Comparison of ENCODE assay signal across 8 mouse cellular contexts in the genomic region with DNA sequence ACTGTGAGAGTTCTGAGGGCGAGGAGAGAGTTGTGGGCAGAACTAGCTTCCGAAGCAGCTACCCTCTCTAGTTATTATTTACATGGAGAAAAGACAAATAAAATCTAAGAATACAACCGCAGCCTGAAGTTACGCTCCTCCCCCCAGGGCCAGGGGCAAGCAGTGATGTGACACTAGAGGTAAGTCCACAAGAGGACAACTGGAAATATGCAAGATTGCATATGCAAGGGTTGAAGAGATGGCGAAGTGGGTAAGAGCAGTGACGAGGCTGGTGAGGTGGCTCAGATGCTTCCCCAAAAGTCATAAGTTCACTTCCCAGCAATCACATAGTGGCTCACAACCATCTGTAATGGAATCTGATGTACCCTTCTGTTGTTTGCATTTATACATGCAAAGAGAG. TPM values are rescaled to one million over a fixed set of nuclear protein-coding genes. Genes with fewer than 3 reads are reported as not detected.
DNase-seq lines count a peak whose midpoint lies in the region; ATAC-seq and TF ChIP-seq lines count a peak whose summit lies in the region.

No protein-coding gene starts in this region.

- H3K27ac ChIP-seq in neural tube, embryonic 11.5 days (ENCODE audit: low read depth, low read length), result no peak overlapping the region
- no peak overlapping the region for H3K27ac ChIP-seq in limb, embryonic 11.5 days (replicated peaks; ENCODE audit: low read depth, low read length)
- H3K27ac ChIP-seq in small intestine, adult 2 months (ENCODE audit: insufficient read depth, low read depth, low read length), result peak overlapping the region; percentile 66; the same call in 1 of the 2 replicates

- 0 out of 2 replicates have a peak, but pooled peaks cover 4% of the 10 kb centered on the region for H3K4me1 ChIP-seq in neural tube, embryonic 11.5 days (ENCODE audit: control insufficient read depth, insufficient read depth, low read length)
- H3K4me1 ChIP-seq in limb, embryonic 11.5 days (ENCODE audit: control insufficient read depth, insufficient read depth, low read length), result peaks cover 7% of the 10 kb centered on the region; the same call in 1 of the 2 replicates
- peaks cover 14% of the 10 kb centered on the region for H3K4me1 ChIP-seq in small intestine, adult 2 months (ENCODE audit: control insufficient read depth, insufficient read depth, insufficient read length, low read length)

- H3K9ac ChIP-seq in neural tube, embryonic 11.5 days (ENCODE audit: low read length), result no peak overlapping the region
- no peak overlapping the region for H3K9ac ChIP-seq in limb, embryonic 11.5 days (ENCODE audit: low read length)

- peak overlapping the region; percentile 35 for H3K4me2 ChIP-seq in neural tube, embryonic 11.5 days (ENCODE audit: low read depth)
- peak overlapping the region; percentile 24; the same call in 1 of the 2 replicates for H3K4me2 ChIP-seq in limb, embryonic 11.5 days (ENCODE audit: low read depth, severe bottlenecking)

- no peaks in the 10 kb centered on the region for H3K9me3 ChIP-seq in neural tube, embryonic 11.5 days (ENCODE audit: control insufficient read depth, low read length)
- H3K9me3 ChIP-seq in limb, embryonic 11.5 days (ENCODE audit: control insufficient read depth, low read length), result no peaks in the 10 kb centered on the region

- no peak for ATAC-seq in CD4-positive, CD25-positive, alpha-beta regulatory T cell, adult 4 months
- no peak for ATAC-seq in neural tube, embryonic 11.5 days (ENCODE audit: insufficient read depth, low FRiP score, low TSS enrichment)
- no peak for ATAC-seq in limb, embryonic 11.5 days (ENCODE audit: insufficient number of reproducible peaks, low FRiP score, low TSS enrichment, low read depth)

- DNase-seq in CD4-positive, CD25-positive, alpha-beta regulatory T cell, adult 2 months (ENCODE audit: low read depth, low spot score), result peak; percentile 26
- DNase-seq in neural tube, embryonic 11.5 days (ENCODE audit: low spot score), result no peak
- DNase-seq in neural tube, embryonic 10.5 days (ENCODE audit: extremely low spot score, low spot score), result no peak
- DNase-seq in limb, embryonic 11.5 days (ENCODE audit: low spot score), result no peak
- DNase-seq in urinary bladder, adult 18-20 months (ENCODE audit: low spot score in 2 of 2), result no peak
- no peak for DNase-seq in layer of hippocampus, postnatal 14 days (ENCODE audit: low spot score in 2 of 2)

- TF ChIP-seq CTCF in small intestine, adult 2 months (IDR thresholded peaks at IDR 0.05; ENCODE audit: extremely low read depth, insufficient read length, insufficient replicate concordance, low read depth, low read length), result no peak

- peak overlapping the region; percentile 23 for H3K4me3 ChIP-seq in neural tube, embryonic 11.5 days (ENCODE audit: low read depth, low read length)
- peak overlapping the region; percentile 63 for H3K4me3 ChIP-seq in limb, embryonic 11.5 days (ENCODE audit: low read depth, low read length)
- peak overlapping the region; percentile 84 for H3K4me3 ChIP-seq in small intestine, adult 2 months (ENCODE audit: low read depth, low read length)

- 90% methylated on average over 6 of the region's 6 CpGs for WGBS in neural tube, embryonic 11.5 days
- WGBS in limb, embryonic 11.5 days, result 85% methylated on average over 6 of the region's 6 CpGs
- WGBS in small intestine, adult 2 months, result 71% methylated on average over 6 of the region's 6 CpGs

- no peaks in the 10 kb centered on the region for H3K36me3 ChIP-seq in neural tube, embryonic 11.5 days (ENCODE audit: control insufficient read depth, insufficient read depth, low read length)
- H3K36me3 ChIP-seq in limb, embryonic 11.5 days (ENCODE audit: control insufficient read depth, insufficient read depth, low read length), result no peaks in the 10 kb centered on the region; the same call in 1 of the 2 replicates
- peaks cover 22% of the 10 kb centered on the region for H3K36me3 ChIP-seq in small intestine, adult 2 months (ENCODE audit: control insufficient read depth, insufficient read depth, low read length)

- TF ChIP-seq POLR2A in small intestine, adult 2 months (IDR thresholded peaks at IDR 0.05; ENCODE audit: low read depth, low read length), result no peak

- no peaks in the 10 kb centered on the region for H3K27me3 ChIP-seq in neural tube, embryonic 11.5 days (ENCODE audit: control insufficient read depth, insufficient read depth, low read length)
- H3K27me3 ChIP-seq in limb, embryonic 11.5 days (ENCODE audit: control insufficient read depth, insufficient read depth, low read length), result no peaks in the 10 kb centered on the region
- no peaks in the 10 kb centered on the region for H3K27me3 ChIP-seq in small intestine, adult 2 months (ENCODE audit: control insufficient read depth, insufficient read depth, low read length)

RNA-seq across cellular contexts. Expression of gene Tomm40l, which starts 0.9 kb away (rescaled TPM):
- polyA plus RNA-seq in CD4-positive, CD25-positive, alpha-beta regulatory T cell, adult 4 months (2017; shearing (Covaris generic)), result 10 to 100 TPM; 24.0 to 48.7 TPM
- 24.8 and 36.6 TPM in 2 replicates for polyA plus RNA-seq in neural tube, embryonic 11.5 days (2014; fragmentation: Nextera tagmentation; extraction: Ambion mirVana)
- 25.4 and 26.4 TPM in 2 replicates for polyA plus RNA-seq in limb, embryonic 11.5 days (2014; fragmentation: Nextera tagmentation; extraction: Ambion mirVana)
- polyA plus RNA-seq in small intestine, adult 2 months (2012; rRNA removed), result 17.0 and 21.2 TPM in 2 replicates
- total RNA-seq in layer of hippocampus, postnatal 14 days (2021), result 10 to 100 TPM; 66.3 to 75.2 TPM

RNA-seq across cellular contexts. Expression of gene Apoa2, which starts 1.7 kb away (rescaled TPM):
- polyA plus RNA-seq in CD4-positive, CD25-positive, alpha-beta regulatory T cell, adult 4 months (2017; shearing (Covaris generic)), result under 1 TPM in 1 of 2 experiments, not detected in 1; 0.75 TPM
- polyA plus RNA-seq in neural tube, embryonic 11.5 days (2014; fragmentation: Nextera tagmentation; extraction: Ambion mirVana), result 4.6 and 4.9 TPM in 2 replicates
- 2.8 and 4.6 TPM in 2 replicates for polyA plus RNA-seq in limb, embryonic 11.5 days (2014; fragmentation: Nextera tagmentation; extraction: Ambion mirVana)
- polyA plus RNA-seq in small intestine, adult 2 months (2012; rRNA removed), result 0.94 TPM in 1 of 2 replicates, not detected in the other
- total RNA-seq in layer of hippocampus, postnatal 14 days (2021), result 1 to 10 TPM; 1.3 to 3.2 TPM

RNA-seq across cellular contexts. Expression of gene Nr1i3, which starts 9.4 kb away (rescaled TPM):
- under 1 TPM; 0.15 to 0.54 TPM for polyA plus RNA-seq in CD4-positive, CD25-positive, alpha-beta regulatory T cell, adult 4 months (2017; shearing (Covaris generic))
- polyA plus RNA-seq in neural tube, embryonic 11.5 days (2014; fragmentation: Nextera tagmentation; extraction: Ambion mirVana), result 0.23 TPM in 1 of 2 replicates, not detected in the other
- 0.15 and 0.21 TPM in 2 replicates for polyA plus RNA-seq in limb, embryonic 11.5 days (2014; fragmentation: Nextera tagmentation; extraction: Ambion mirVana)
- 18.5 and 28.9 TPM in 2 replicates for polyA plus RNA-seq in small intestine, adult 2 months (2012; rRNA removed)
- total RNA-seq in layer of hippocampus, postnatal 14 days (2021), result under 1 TPM in 1 of 2 experiments, not detected in 1; 0.12 TPM

RNA-seq across cellular contexts. Expression of gene Fcer1g, which starts 11.0 kb away (rescaled TPM):
- 1 to 10 TPM; 1.8 to 3.5 TPM for polyA plus RNA-seq in CD4-positive, CD25-positive, alpha-beta regulatory T cell, adult 4 months (2017; shearing (Covaris generic))
- 14.4 and 15.0 TPM in 2 replicates for polyA plus RNA-seq in neural tube, embryonic 11.5 days (2014; fragmentation: Nextera tagmentation; extraction: Ambion mirVana)
- 13.2 and 13.6 TPM in 2 replicates for polyA plus RNA-seq in limb, embryonic 11.5 days (2014; fragmentation: Nextera tagmentation; extraction: Ambion mirVana)
- 36.9 and 46.7 TPM in 2 replicates for polyA plus RNA-seq in small intestine, adult 2 months (2012; rRNA removed)
- total RNA-seq in layer of hippocampus, postnatal 14 days (2021), result 10 to 100 TPM; 14.4 to 14.6 TPM

RNA-seq across cellular contexts. Expression of gene Adamts4, which starts 27.1 kb away (rescaled TPM):
- under 1 TPM in 1 of 2 experiments, not detected in 1; 0.13 TPM for polyA plus RNA-seq in CD4-positive, CD25-positive, alpha-beta regulatory T cell, adult 4 months (2017; shearing (Covaris generic))
- polyA plus RNA-seq in neural tube, embryonic 11.5 days (2014; fragmentation: Nextera tagmentation; extraction: Ambion mirVana), result 4.7 and 5.0 TPM in 2 replicates
- polyA plus RNA-seq in limb, embryonic 11.5 days (2014; fragmentation: Nextera tagmentation; extraction: Ambion mirVana), result 5.5 and 5.6 TPM in 2 replicates
- 1.5 and 2.6 TPM in 2 replicates for polyA plus RNA-seq in small intestine, adult 2 months (2012; rRNA removed)
- total RNA-seq in layer of hippocampus, postnatal 14 days (2021), result 10 to 100 TPM; 31.5 to 34.6 TPM

Comparison
In these comparisons a context has a peak if more than half of its experiments do, and no peak if none do; other contexts are left out.
1. H3K4me3 ChIP-seq: peak in every context shown above with its lines; median percentile 84 in small intestine, adult 2 months; 63 in limb, embryonic 11.5 days; 23 in neural tube, embryonic 11.5 days.
2. RNA of gene Nr1i3, which starts 9.4 kb away (polyA plus RNA-seq): 18.5 to 28.9 TPM in small intestine, adult 2 months; 0.15 to 0.54 TPM in CD4-positive, CD25-positive, alpha-beta regulatory T cell, adult 4 months, 0.15 to 0.21 TPM in limb, embryonic 11.5 days and 0.23 TPM in neural tube, embryonic 11.5 days; every median in the first group is over 10 times any median in the second.